Mouse (Mus musculus) spleen, adult 2 months (tissue): ENCODE results near the gene Fam198a.

Experiments
- CTCF ChIP-seq: fragments of 200-500 bp; IDR thresholded peaks from 2 replicates; pipeline ENCODE4 v1.5.1; 2011; ENCODE audit warnings: mild to moderate bottlenecking, inconsistent platforms; ENCODE audit not compliant: insufficient read depth, insufficient read length, insufficient replicate concordance; ENCODE audit errors: extremely low read depth
- POLR2A ChIP-seq: fragments of 200-500 bp; IDR thresholded peaks from 2 replicates; pipeline ENCODE4 v1.6.1; 2011; ENCODE audit warnings: low read depth, low read length, inconsistent platforms

DNA sequence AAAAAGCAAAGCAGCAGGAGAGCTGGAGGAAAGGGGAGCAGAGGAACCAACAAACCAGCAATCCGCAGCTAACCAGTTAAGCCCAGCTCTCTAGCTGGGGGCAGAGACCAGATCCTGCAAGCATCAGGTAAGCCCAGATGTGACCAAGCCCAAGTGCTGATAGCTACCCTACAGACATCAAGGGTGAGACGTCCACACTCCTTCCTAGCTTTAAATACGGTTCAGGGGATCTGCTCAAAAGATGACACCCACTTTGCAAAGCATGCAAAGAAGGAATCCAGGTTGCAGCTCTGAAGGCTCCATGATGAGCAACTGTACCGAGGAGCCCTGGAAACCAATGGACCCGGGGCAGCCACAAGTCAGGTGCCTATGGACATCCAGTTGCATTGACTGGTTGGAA lies 44.3 kb upstream of the Fam198a start:
- no peak for TF ChIP-seq CTCF
- TF ChIP-seq POLR2A, result no peak
